Mouse (Mus musculus) midbrain, embryonic 16.5 days (tissue): ENCODE results near the gene Acot11. TPM values are rescaled to one million over a fixed set of nuclear protein-coding genes. Genes with fewer than 3 reads are reported as not detected.
"Not testable (repeated sequence)": the region's sequence is repeated elsewhere in the genome, so short reads cannot be mapped to it uniquely, and the experiment has no call there.

Source experiments
- ATAC-seq: fragments of 200-750 bp; cut with Nextera tagmentation; 2 replicates; pipeline ENCODE4 v1.8.0; 2017; ENCODE audit warnings: moderate TSS enrichment
- H3K27ac ChIP-seq: fragments of 300-500 bp; sonication (generic); 2 replicates; pipeline ENCODE4 v1.5.1; 2014; ENCODE audit warnings: mild to moderate bottlenecking, low read length, mixed read lengths
- H3K27me3 ChIP-seq: fragments of 300-500 bp; sonication (generic); 2 replicates; pipeline ENCODE4 v1.6.1; 2014; ENCODE audit warnings: low read depth, low read length, mixed read lengths; ENCODE audit not compliant: control insufficient read depth, insufficient read depth
- H3K36me3 ChIP-seq: fragments of 300-500 bp; sonication (generic); 2 replicates; pipeline ENCODE4 v1.6.1; 2014; ENCODE audit warnings: mild to moderate bottlenecking, low read length, moderate library complexity, mixed read lengths; ENCODE audit not compliant: control insufficient read depth, insufficient read depth
- H3K4me1 ChIP-seq: fragments of 300-500 bp; sonication (generic); 2 replicates; pipeline ENCODE4 v1.6.1; 2014; ENCODE audit warnings: mild to moderate bottlenecking, low read length, mixed read lengths; ENCODE audit not compliant: control insufficient read depth, insufficient read depth
- H3K4me2 ChIP-seq: fragments of 300-500 bp; sonication (generic); 2 replicates; pipeline ENCODE4 v1.6.1; 2014; ENCODE audit warnings: mild to moderate bottlenecking, low read length, mixed read lengths
- H3K4me3 ChIP-seq: fragments of 300-500 bp; sonication (generic); 2 replicates; pipeline ENCODE4 v1.5.1; 2014; ENCODE audit warnings: low read depth, mild to moderate bottlenecking, low read length, moderate library complexity, mixed read lengths
- H3K9ac ChIP-seq: fragments of 300-500 bp; sonication (generic); 2 replicates; pipeline ENCODE4 v1.6.1; 2014; ENCODE audit warnings: low read depth, low read length, mixed read lengths
- H3K9me3 ChIP-seq: fragments of 300-500 bp; sonication (generic); replicated peaks from 2 replicates; pipeline ENCODE4 v1.6.1; 2014; ENCODE audit warnings: mild to moderate bottlenecking, low read length, mixed read lengths; ENCODE audit not compliant: control insufficient read depth, poor library complexity, severe bottlenecking
- WGBS: fragments of 180-500 bp; shearing (Covaris S2); extraction: QIAGEN DNeasy Blood & Tissue Kit; methylation state at CpG from one replicate; pipeline ENCODE4 v1.1.7; 2014; 5-methylcytosine and 5-hydroxymethylcytosine counted together
- polyA plus RNA-seq: library from polyadenylated mRNA; unstranded; fragments of >200 nt; fragmentation: Nextera tagmentation; extraction: Ambion mirVana; gene quantifications from 2 replicates; pipeline ENCODE4 v1.2.1, GENCODE M21; 2015

The Acot11 gene
- polyA plus RNA-seq, 1 experiment from 2014 or later: 1.9 TPM

DNA sequence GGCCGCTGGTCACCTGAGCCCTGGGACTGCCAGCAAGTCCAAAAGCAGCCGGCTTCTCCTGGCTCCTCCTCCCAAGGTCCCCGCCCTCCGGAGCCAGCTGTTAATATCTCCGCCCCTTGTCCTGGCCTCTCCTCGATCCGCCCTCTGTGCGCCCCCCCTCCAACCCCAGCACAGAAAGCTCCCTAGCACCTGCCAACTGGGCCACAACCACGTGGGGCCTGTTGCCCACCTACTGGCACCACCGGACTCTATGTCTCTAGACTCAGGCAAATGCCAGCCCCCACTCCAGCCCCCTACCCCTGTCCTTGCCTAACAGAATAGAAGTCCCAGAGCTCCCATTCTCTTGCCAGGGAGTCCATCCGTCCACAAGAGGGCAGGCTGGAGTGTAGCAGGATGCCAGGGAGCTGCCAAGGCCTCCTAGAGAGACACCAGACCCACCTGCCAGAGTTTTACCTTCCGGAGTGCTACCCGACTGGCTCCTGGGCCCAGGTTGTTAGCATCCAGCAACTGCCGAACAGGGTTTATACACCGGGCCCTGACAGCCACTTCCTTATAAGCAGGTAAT is 4.9 kb downstream of the Acot11 start:
- Histone ChIP-seq H3K27ac (no peak overlapping the region), H3K4me2 (peak overlapping the region; percentile 35), H3K9ac (no peak overlapping the region), H3K9me3 (no peaks in the 10 kb centered on the region), H3K27me3 (no peaks in the 10 kb centered on the region; the same call in 1 of the 2 replicates), H3K4me3 (no peak overlapping the region), H3K36me3 (no peaks in the 10 kb centered on the region), H3K4me1 (peaks cover 7% of the 10 kb centered on the region; the same call in 1 of the 2 replicates)
- peak; percentile 56; the same call in 1 of the 2 replicates for ATAC-seq
- 8% methylated on average over 15 of the region's 15 CpGs for WGBS

- no peak overlapping the region for H3K27ac ChIP-seq
- H3K9ac ChIP-seq: no peak overlapping the region
- no peaks in the 10 kb centered on the region for H3K36me3 ChIP-seq
- H3K4me1 ChIP-seq: peaks cover 4% of the 10 kb centered on the region; the same call in 1 of the 2 replicates
- 71% methylated on average over 10 of the region's 10 CpGs for WGBS
- no peak overlapping the region for H3K4me2 ChIP-seq
- no peak overlapping the region for H3K4me3 ChIP-seq
- ATAC-seq: no peak
- no peaks in the 10 kb centered on the region; the same call in 1 of the 2 replicates for H3K27me3 ChIP-seq
- H3K9me3 ChIP-seq: no peaks in the 10 kb centered on the region
Observed at GRCm38 (mm10) chr4:106798908-106799546, 5.8 kb downstream of the Acot11 start.

DNA sequence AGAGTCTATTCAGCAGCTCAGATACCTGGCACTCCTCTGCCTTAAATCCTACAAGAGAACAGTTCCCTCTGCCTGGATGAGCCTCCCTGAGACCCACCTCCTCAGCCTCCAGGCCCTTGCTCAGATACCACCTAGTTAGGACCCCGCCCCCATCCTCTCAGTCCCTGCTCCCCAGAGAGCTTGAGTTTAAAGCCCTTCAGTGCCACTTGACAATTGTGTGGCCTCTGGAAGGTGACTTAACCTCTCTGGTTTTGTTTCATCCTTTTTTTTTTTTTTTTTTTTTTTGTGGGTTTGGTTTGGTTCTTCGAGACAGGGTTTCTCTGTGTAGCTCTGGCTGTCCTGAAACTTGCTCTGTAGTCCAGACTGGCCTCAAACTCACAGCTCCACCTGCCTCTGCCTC is 9.5 kb downstream of the Acot11 start:
- Histone ChIP-seq H3K4me2 (no peak overlapping the region), H3K27ac (no peak overlapping the region), H3K27me3 (no peaks in the 10 kb centered on the region; the same call in 1 of the 2 replicates), H3K4me3 (no peak overlapping the region), H3K9ac (no peak overlapping the region), H3K36me3 (no peaks in the 10 kb centered on the region), H3K9me3 (no peaks in the 10 kb centered on the region), H3K4me1 (peaks cover 4% of the 10 kb centered on the region; the same call in 1 of the 2 replicates)
- 91% methylated on average over 2 of the region's 2 CpGs for WGBS
- no peak for ATAC-seq

DNA sequence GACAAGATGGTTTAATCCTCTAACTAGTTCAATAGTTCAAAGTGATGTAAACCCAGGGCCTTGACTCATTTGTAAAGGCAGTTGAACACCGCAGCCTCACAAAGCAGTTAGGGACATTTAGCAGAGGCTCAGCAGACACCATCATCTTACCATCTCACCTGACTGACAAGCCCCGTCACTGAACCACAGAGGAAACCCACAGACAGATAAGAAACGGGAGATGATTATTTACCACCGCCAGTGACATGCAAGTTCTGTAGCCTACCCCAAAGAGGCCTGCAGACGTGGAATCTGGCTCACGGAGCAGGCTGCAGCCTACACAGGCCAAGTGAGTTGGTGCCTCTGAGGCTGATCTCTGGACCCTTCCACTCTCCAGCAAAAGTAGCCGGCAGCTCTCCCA is 10.6 kb downstream of the Acot11 start:
- H3K4me3 ChIP-seq: no peak overlapping the region
- H3K36me3 ChIP-seq: no peaks in the 10 kb centered on the region
- H3K27me3 ChIP-seq: no peaks in the 10 kb centered on the region; the same call in 1 of the 2 replicates
- no peak for ATAC-seq
- H3K9ac ChIP-seq: no peak overlapping the region
- no peaks in the 10 kb centered on the region for H3K9me3 ChIP-seq
- WGBS: 90% methylated on average over 7 of the region's 7 CpGs
- H3K4me2 ChIP-seq: no peak overlapping the region
- no peak overlapping the region for H3K27ac ChIP-seq
- H3K4me1 ChIP-seq: 0 out of 2 replicates have a peak, but pooled peaks cover 2% of the 10 kb centered on the region

DNA sequence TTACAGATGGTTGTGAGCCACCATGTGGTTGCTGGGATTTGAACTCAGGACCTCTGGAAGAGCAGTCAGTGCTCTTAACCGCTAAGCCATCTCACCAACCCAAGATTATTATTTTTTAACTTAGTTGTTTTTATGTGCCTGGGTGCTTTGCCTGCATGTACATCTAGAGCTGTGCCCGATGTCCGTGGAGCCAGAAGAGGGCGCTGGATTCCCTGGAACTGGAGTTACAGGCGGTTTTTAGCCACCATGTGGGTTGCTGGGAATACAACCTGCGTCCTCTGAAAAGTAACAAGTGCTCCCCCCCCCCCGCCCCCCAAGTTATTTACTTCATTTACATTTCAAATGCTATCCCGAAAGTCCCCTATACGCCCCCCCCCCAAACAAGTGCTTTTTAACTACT is 11.0 kb downstream of the Acot11 start:
- H3K4me2 ChIP-seq, H3K4me1 ChIP-seq, H3K4me3 ChIP-seq, H3K27me3 ChIP-seq, H3K9ac ChIP-seq, H3K36me3 ChIP-seq, H3K9me3 ChIP-seq, H3K27ac ChIP-seq, ATAC-seq: not testable (repeated sequence)
- 92% methylated on average over 9 of the region's 9 CpGs for WGBS

GRCm38 (mm10) chr4:106792276-106792675 is 12.5 kb downstream of the Acot11 start:
- Histone ChIP-seq H3K4me1 (peaks cover 5% of the 10 kb centered on the region; the same call in 1 of the 2 replicates), H3K36me3 (no peaks in the 10 kb centered on the region), H3K27me3 (no peaks in the 10 kb centered on the region), H3K9me3 (no peaks in the 10 kb centered on the region), H3K9ac (no peak overlapping the region), H3K4me2 (no peak overlapping the region), H3K27ac (no peak overlapping the region), H3K4me3 (no peak overlapping the region)
- ATAC-seq: no peak

DNA sequence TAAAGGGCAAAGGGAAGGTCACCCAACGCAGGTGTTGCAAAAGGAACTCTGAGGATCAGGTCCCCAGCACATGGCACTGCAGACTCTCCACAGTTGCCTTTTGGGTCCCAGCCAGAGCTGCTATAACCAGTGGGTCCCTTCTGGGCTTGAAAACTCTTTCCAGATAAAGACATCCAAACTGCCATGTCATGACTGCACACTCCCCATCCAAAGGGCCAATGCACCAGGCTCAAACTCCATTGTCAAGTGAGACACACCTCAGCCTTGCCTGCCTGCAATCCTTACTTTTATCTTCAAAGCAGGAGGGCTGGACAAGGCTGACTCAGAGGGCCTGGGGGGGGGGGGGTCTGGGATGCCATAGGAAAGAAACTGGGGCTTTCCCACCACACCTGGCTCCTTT is 13.9 kb downstream of the Acot11 start:
- no peaks in the 10 kb centered on the region for H3K9me3 ChIP-seq
- no peak overlapping the region for H3K4me3 ChIP-seq
- WGBS: 89% methylated on average over 1 of the region's 1 CpGs
- H3K4me2 ChIP-seq: no peak overlapping the region
- H3K9ac ChIP-seq: no peak overlapping the region
- H3K4me1 ChIP-seq: peaks cover 16% of the 10 kb centered on the region
- no peak for ATAC-seq
- no peak overlapping the region for H3K27ac ChIP-seq
- H3K36me3 ChIP-seq: no peaks in the 10 kb centered on the region
- H3K27me3 ChIP-seq: no peaks in the 10 kb centered on the region

DNA sequence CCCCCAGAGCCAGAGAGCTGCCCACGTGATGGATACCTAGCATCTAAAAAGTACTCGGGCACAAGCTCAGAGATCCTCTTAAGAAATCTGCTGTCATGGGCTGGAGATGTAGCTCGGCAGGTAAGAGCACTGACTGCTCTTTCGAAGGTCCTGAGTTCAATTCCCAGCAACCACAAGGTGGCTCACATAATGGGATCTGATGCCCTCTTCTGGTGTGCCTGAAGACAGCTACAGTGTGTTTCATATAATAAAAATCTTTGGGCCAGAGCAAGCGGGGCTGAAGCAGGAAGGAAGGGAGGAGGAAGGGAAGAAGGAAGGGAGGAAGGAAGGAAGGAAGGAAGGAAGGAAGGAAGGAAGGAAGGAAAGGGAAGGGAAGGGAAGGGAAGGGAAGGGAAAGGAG is 14.6 kb downstream of the Acot11 start:
- not testable (repeated sequence) for H3K9ac ChIP-seq, ATAC-seq, H3K27ac ChIP-seq, H3K27me3 ChIP-seq, H3K4me3 ChIP-seq, H3K4me2 ChIP-seq, H3K9me3 ChIP-seq, H3K36me3 ChIP-seq
- 82% methylated on average over 5 of the region's 5 CpGs for WGBS
- peaks cover 23% of the 10 kb centered on the region for H3K4me1 ChIP-seq

- Histone ChIP-seq H3K4me2 (no peak overlapping the region), H3K9me3 (no peaks in the 10 kb centered on the region), H3K27ac (no peak overlapping the region), H3K4me1 (peaks cover 24% of the 10 kb centered on the region), H3K27me3 (no peaks in the 10 kb centered on the region), H3K9ac (no peak overlapping the region), H3K36me3 (no peaks in the 10 kb centered on the region), H3K4me3 (no peak overlapping the region)
- WGBS: 70% methylated on average over 9 of the region's 9 CpGs
- ATAC-seq: no peak
Observed at GRCm38 (mm10) chr4:106789705-106790104, 15.1 kb downstream of the Acot11 start.
